Mouse (Mus musculus) limb, embryonic 12.5 days (tissue): ENCODE measurements at regions not wholly inside any gene's neighbourhood (a gene's known extent, or its start where the extent isn't known, plus 50 kb on each side); places are given as distances from the start of the nearest gene placed in this dataset.

Experiments used
- ATAC-seq: fragments of 200-750 bp; cut with Nextera tagmentation; 2 replicates; pipeline ENCODE4 v1.8.0; 2017; ENCODE audit warnings: low read depth, moderate TSS enrichment; ENCODE audit not compliant: insufficient number of reproducible peaks, insufficient read depth, low FRiP score, low TSS enrichment
- H3K27ac ChIP-seq: fragments of 300-500 bp; sonication (generic); 2 replicates; pipeline ENCODE4 v1.5.1; 2016; ENCODE audit warnings: mild to moderate bottlenecking, moderate library complexity
- H3K27me3 ChIP-seq: fragments of 300-500 bp; sonication (generic); 2 replicates; pipeline ENCODE4 v1.6.1; 2016; ENCODE audit warnings: mild to moderate bottlenecking, moderate library complexity
- H3K36me3 ChIP-seq: fragments of 300-500 bp; sonication (generic); 2 replicates; pipeline ENCODE4 v1.6.1; 2016; ENCODE audit warnings: mild to moderate bottlenecking, moderate library complexity
- H3K4me1 ChIP-seq: fragments of 300-500 bp; sonication (generic); replicated peaks from 2 replicates; pipeline ENCODE4 v1.6.1; 2016
- H3K4me2 ChIP-seq: fragments of 300-500 bp; sonication (generic); 2 replicates; pipeline ENCODE4 v1.6.1; 2016; ENCODE audit warnings: mild to moderate bottlenecking, moderate library complexity
- H3K4me3 ChIP-seq: fragments of 300-500 bp; sonication (generic); replicated peaks from 2 replicates; pipeline ENCODE4 v1.5.1; 2016; ENCODE audit warnings: mild to moderate bottlenecking
- H3K9ac ChIP-seq: fragments of 300-500 bp; sonication (generic); replicated peaks from 2 replicates; pipeline ENCODE4 v1.6.1; 2016; ENCODE audit warnings: mild to moderate bottlenecking, moderate library complexity
- H3K9me3 ChIP-seq: fragments of 300-500 bp; sonication (generic); 2 replicates; pipeline ENCODE4 v1.6.1; 2016; ENCODE audit warnings: mild to moderate bottlenecking, moderate library complexity
- WGBS: fragments of 180-500 bp; shearing (Covaris S2); methylation state at CpG from one replicate; pipeline ENCODE4 v1.1.7; 2016; 5-methylcytosine and 5-hydroxymethylcytosine counted together

- WGBS, result 82% methylated on average over 6 of the region's 6 CpGs
- H3K27me3 ChIP-seq, result no peaks in the 10 kb centered on the region; the same call in 1 of the 2 replicates
- peaks cover 26% of the 10 kb centered on the region for H3K4me1 ChIP-seq
- H3K4me2 ChIP-seq, result no peak overlapping the region
- no peak overlapping the region for H3K9ac ChIP-seq
- no peak overlapping the region for H3K27ac ChIP-seq
- H3K9me3 ChIP-seq, result peaks cover 6% of the 10 kb centered on the region; the same call in 1 of the 2 replicates
- no peak overlapping the region for H3K4me3 ChIP-seq
- no peaks in the 10 kb centered on the region for H3K36me3 ChIP-seq
- no peak for ATAC-seq
Observed at GRCm38 (mm10) chr9:61862071-61862480, 52.3 kb downstream of the Rplp1 start.

GRCm38 (mm10) chr9:61860147-61860546 lies 54.2 kb downstream of the Rplp1 start:
- H3K27ac ChIP-seq, result no peak overlapping the region
- peaks cover 6% of the 10 kb centered on the region; the same call in 1 of the 2 replicates for H3K9me3 ChIP-seq
- no peak for ATAC-seq
- H3K4me1 ChIP-seq, result peaks cover 22% of the 10 kb centered on the region
- no peak overlapping the region for H3K9ac ChIP-seq
- H3K36me3 ChIP-seq, result no peaks in the 10 kb centered on the region
- 20% methylated on average over 2 of the region's 2 CpGs for WGBS
- no peak overlapping the region for H3K4me2 ChIP-seq
- peaks cover 9% of the 10 kb centered on the region; the same call in 1 of the 2 replicates for H3K27me3 ChIP-seq
- H3K4me3 ChIP-seq, result no peak overlapping the region

GRCm38 (mm10) chr9:61859438-61859837 lies 54.9 kb downstream of the Rplp1 start:
- Histone ChIP-seq H3K27ac (no peak overlapping the region), H3K9me3 (peaks cover 6% of the 10 kb centered on the region; the same call in 1 of the 2 replicates), H3K4me1 (peaks cover 19% of the 10 kb centered on the region), H3K9ac (no peak overlapping the region), H3K36me3 (no peaks in the 10 kb centered on the region), H3K27me3 (peaks cover 9% of the 10 kb centered on the region; the same call in 1 of the 2 replicates), H3K4me2 (peak overlapping the region; percentile 21), H3K4me3 (no peak overlapping the region)
- ATAC-seq, result no peak
- 10% methylated on average over 6 of the region's 6 CpGs for WGBS

GRCm38 (mm10) chr9:61857817-61858216 lies 56.5 kb downstream of the Rplp1 start:
- Histone ChIP-seq H3K27me3 (peaks cover 9% of the 10 kb centered on the region; the same call in 1 of the 2 replicates), H3K36me3 (no peaks in the 10 kb centered on the region), H3K4me1 (peaks cover 19% of the 10 kb centered on the region), H3K9ac (no peak overlapping the region), H3K4me2 (no peak overlapping the region), H3K9me3 (no peaks in the 10 kb centered on the region), H3K4me3 (no peak overlapping the region), H3K27ac (0 out of 2 replicates have a peak overlapping the region, but pooled peaks have one; percentile 4)
- 65% methylated on average over 6 of the region's 6 CpGs for WGBS
- ATAC-seq, result no peak

GRCm38 (mm10) chr9:61856686-61857085 lies 57.7 kb downstream of the Rplp1 start:
- Histone ChIP-seq H3K9ac (no peak overlapping the region), H3K9me3 (no peaks in the 10 kb centered on the region), H3K27me3 (peaks cover 9% of the 10 kb centered on the region; the same call in 1 of the 2 replicates), H3K36me3 (no peaks in the 10 kb centered on the region), H3K4me2 (no peak overlapping the region), H3K27ac (no peak overlapping the region), H3K4me1 (peaks cover 19% of the 10 kb centered on the region), H3K4me3 (no peak overlapping the region)
- 90% methylated on average over 1 of the region's 1 CpGs for WGBS
- ATAC-seq, result no peak

GRCm38 (mm10) chr9:61855686-61856085 lies 58.7 kb downstream of the Rplp1 start:
- no peak overlapping the region for H3K4me2 ChIP-seq
- ATAC-seq, result no peak
- H3K9ac ChIP-seq, result no peak overlapping the region
- WGBS, result 80% methylated on average over 11 of the region's 11 CpGs
- peaks cover 19% of the 10 kb centered on the region for H3K4me1 ChIP-seq
- H3K27ac ChIP-seq, result no peak overlapping the region
- no peaks in the 10 kb centered on the region for H3K36me3 ChIP-seq
- no peaks in the 10 kb centered on the region for H3K9me3 ChIP-seq
- H3K4me3 ChIP-seq, result no peak overlapping the region
- H3K27me3 ChIP-seq, result peaks cover 9% of the 10 kb centered on the region; the same call in 1 of the 2 replicates

GRCm38 (mm10) chr9:61853841-61854240 lies 60.5 kb downstream of the Rplp1 start:
- H3K36me3 ChIP-seq, result no peaks in the 10 kb centered on the region
- no peak overlapping the region for H3K27ac ChIP-seq
- H3K4me2 ChIP-seq, result no peak overlapping the region
- H3K4me3 ChIP-seq, result no peak overlapping the region
- WGBS, result 69% methylated on average over 4 of the region's 4 CpGs
- ATAC-seq, result no peak
- H3K4me1 ChIP-seq, result peaks cover 6% of the 10 kb centered on the region; the same call in 1 of the 2 replicates
- peaks cover 9% of the 10 kb centered on the region; the same call in 1 of the 2 replicates for H3K27me3 ChIP-seq
- H3K9ac ChIP-seq, result no peak overlapping the region
- H3K9me3 ChIP-seq, result no peaks in the 10 kb centered on the region

- Histone ChIP-seq H3K9me3 (no peaks in the 10 kb centered on the region), H3K9ac (no peak overlapping the region)
- 99% methylated on average over 3 of the region's 3 CpGs for WGBS
Observed at GRCm38 (mm10) chr9:61851331-61851730, 63.0 kb downstream of the Rplp1 start.

GRCm38 (mm10) chr9:61848401-61848800 lies 65.9 kb downstream of the Rplp1 start:
- Histone ChIP-seq H3K4me2 (no peak overlapping the region), H3K9ac (no peak overlapping the region), H3K9me3 (no peaks in the 10 kb centered on the region), H3K4me3 (no peak overlapping the region), H3K4me1 (no peaks in the 10 kb centered on the region), H3K36me3 (no peaks in the 10 kb centered on the region), H3K27ac (no peak overlapping the region), H3K27me3 (no peaks in the 10 kb centered on the region)
- 74% methylated on average over 2 of the region's 2 CpGs for WGBS
- ATAC-seq, result no peak

More at GRCm38 (mm10) chr9:61851331-61851730, 63.0 kb downstream of the Rplp1 start:
- Histone ChIP-seq H3K4me1 (no peaks in the 10 kb centered on the region), H3K36me3 (no peaks in the 10 kb centered on the region), H3K4me3 (no peak overlapping the region), H3K27me3 (0 out of 2 replicates have a peak, but pooled peaks cover 3% of the 10 kb centered on the region), H3K4me2 (no peak overlapping the region), H3K27ac (no peak overlapping the region)
- no peak for ATAC-seq

- no peak for ATAC-seq
- Histone ChIP-seq H3K9me3 (no peaks in the 10 kb centered on the region), H3K4me2 (no peak overlapping the region), H3K36me3 (no peaks in the 10 kb centered on the region), H3K4me3 (no peak overlapping the region), H3K27ac (no peak overlapping the region), H3K4me1 (no peaks in the 10 kb centered on the region), H3K27me3 (no peaks in the 10 kb centered on the region), H3K9ac (no peak overlapping the region)
Observed at GRCm38 (mm10) chr9:61847496-61847895, 66.8 kb downstream of the Rplp1 start.

GRCm38 (mm10) chr9:61844645-61845044 lies 69.7 kb downstream of the Rplp1 start:
- Histone ChIP-seq H3K36me3 (no peaks in the 10 kb centered on the region), H3K27ac (no peak overlapping the region), H3K4me3 (no peak overlapping the region), H3K4me2 (no peak overlapping the region), H3K4me1 (0 out of 2 replicates have a peak, but pooled peaks cover 3% of the 10 kb centered on the region), H3K9ac (no peak overlapping the region), H3K27me3 (no peaks in the 10 kb centered on the region), H3K9me3 (no peaks in the 10 kb centered on the region)
- ATAC-seq, result no peak
- 85% methylated on average over 5 of the region's 5 CpGs for WGBS

GRCm38 (mm10) chr9:61844141-61844540 lies 70.2 kb downstream of the Rplp1 start:
- 79% methylated on average over 8 of the region's 8 CpGs for WGBS
- no peak for ATAC-seq

More at GRCm38 (mm10) chr9:61844141-61844540, 70.2 kb downstream of the Rplp1 start:
- Histone ChIP-seq H3K4me2 (no peak overlapping the region), H3K9ac (no peak overlapping the region), H3K27me3 (0 out of 2 replicates have a peak, but pooled peaks cover 3% of the 10 kb centered on the region), H3K4me3 (no peak overlapping the region), H3K27ac (no peak overlapping the region), H3K36me3 (no peaks in the 10 kb centered on the region), H3K4me1 (0 out of 2 replicates have a peak, but pooled peaks cover 3% of the 10 kb centered on the region), H3K9me3 (no peaks in the 10 kb centered on the region)
